Mouse (Mus musculus) spleen, adult 2 months (tissue): ENCODE data around the gene Trmt13. TPM values are rescaled to one million over a fixed set of nuclear protein-coding genes. Genes with fewer than 3 reads are reported as not detected.

ENCODE experiments used
- DNase-seq, 2 experiments: peaks; one replicate each; pipeline versions ENCODE4 v3.0.0 to v3.0.0-alpha.2; 2012 to 2021; ENCODE audit warnings: low spot score in 2 of 2, low read depth in 1 of 2
- H3K27ac ChIP-seq: fragments of 200-500 bp; 2 replicates; pipeline ENCODE4 v1.5.1; 2012; ENCODE audit warnings: low read length, inconsistent platforms; ENCODE audit not compliant: insufficient read depth
- H3K27me3 ChIP-seq: fragments of 200-500 bp; 2 replicates; pipeline ENCODE4 v1.6.1; 2012; ENCODE audit warnings: mild to moderate bottlenecking, moderate library complexity, low read length, inconsistent platforms; ENCODE audit not compliant: control insufficient read depth, insufficient read depth
- H3K36me3 ChIP-seq: fragments of 200-500 bp; 2 replicates; pipeline ENCODE4 v1.6.1; 2012; ENCODE audit warnings: mild to moderate bottlenecking, low read length, inconsistent platforms; ENCODE audit not compliant: control insufficient read depth, insufficient read depth
- H3K4me1 ChIP-seq: fragments of 200-500 bp; 2 replicates; pipeline ENCODE4 v1.6.1; 2011; ENCODE audit warnings: inconsistent platforms; ENCODE audit not compliant: control insufficient read depth, insufficient read depth, insufficient read length
- H3K4me3 ChIP-seq: fragments of 200-500 bp; 2 replicates; pipeline ENCODE4 v1.5.1; 2011; ENCODE audit warnings: mild to moderate bottlenecking, inconsistent platforms; ENCODE audit not compliant: insufficient read depth, insufficient read length; ENCODE audit errors: extremely low read depth
- CTCF ChIP-seq: fragments of 200-500 bp; IDR thresholded peaks from 2 replicates; pipeline ENCODE4 v1.5.1; 2011; ENCODE audit warnings: mild to moderate bottlenecking, inconsistent platforms; ENCODE audit not compliant: insufficient read depth, insufficient read length, insufficient replicate concordance; ENCODE audit errors: extremely low read depth
- POLR2A ChIP-seq: fragments of 200-500 bp; IDR thresholded peaks from 2 replicates; pipeline ENCODE4 v1.6.1; 2011; ENCODE audit warnings: low read depth, low read length, inconsistent platforms
- WGBS: fragments of 180-500 bp; shearing (Covaris S2); methylation state at CpG from one replicate; pipeline ENCODE4 v1.1.7; 2018; 5-methylcytosine and 5-hydroxymethylcytosine counted together
- polyA plus RNA-seq: library from polyadenylated mRNA; depleted of rRNA; stranded (reverse); fragments of >200 nt; gene quantifications from 2 replicates; pipeline ENCODE4 v1.2.3, GENCODE M21; 2012

The Trmt13 gene
- polyA plus RNA-seq, 1 experiment = 4.7 TPM

DNA sequence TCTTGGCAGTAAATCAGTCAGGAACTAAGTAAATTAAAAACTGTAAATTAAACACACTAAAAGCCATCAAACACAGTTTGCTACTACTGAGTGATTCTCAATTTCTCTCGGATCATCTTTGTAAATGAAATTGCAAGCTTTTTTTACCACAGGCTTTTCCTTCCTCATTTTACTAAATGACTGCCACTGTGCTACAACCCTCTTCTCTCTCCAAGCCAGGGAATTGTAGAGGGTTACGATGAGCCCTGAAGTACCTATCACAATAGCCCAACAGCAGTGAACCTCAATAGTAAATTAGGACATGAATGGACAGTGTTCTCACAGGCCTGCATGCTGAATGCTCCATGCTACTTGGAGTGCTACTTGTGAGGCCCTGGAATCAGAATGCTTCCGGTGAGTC, 19.7 kb upstream of the Trmt13 start:
- TF ChIP-seq CTCF (no peak), POLR2A (no peak)
- Histone ChIP-seq H3K27me3 (no peaks in the 10 kb centered on the region), H3K4me3 (no peak overlapping the region), H3K36me3 (peaks cover 29% of the 10 kb centered on the region), H3K4me1 (no peaks in the 10 kb centered on the region), H3K27ac (no peak overlapping the region)
- WGBS = 61% methylated on average over 3 of the region's 3 CpGs
- DNase-seq = no peak

DNA sequence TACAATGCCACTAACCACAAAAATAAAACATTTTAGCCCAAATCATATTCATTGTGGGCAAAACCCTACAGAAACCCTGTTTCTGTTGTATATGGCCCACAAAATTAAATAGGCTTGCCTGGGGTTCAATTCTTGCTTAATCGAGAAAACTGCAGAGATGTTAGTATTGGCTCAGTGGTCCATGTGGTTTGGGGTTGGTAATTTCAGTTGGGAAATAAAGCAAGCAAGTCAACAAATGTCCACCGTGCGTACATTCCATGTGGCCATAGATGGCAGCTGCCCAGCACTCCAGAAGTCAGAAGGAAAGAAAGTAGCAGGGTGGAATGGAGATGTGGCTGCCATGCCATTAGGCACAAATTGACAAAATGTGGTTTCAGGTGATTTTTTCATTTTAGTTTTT, 18.6 kb upstream of the Trmt13 start:
- Histone ChIP-seq H3K27ac (no peak overlapping the region), H3K36me3 (peaks cover 28% of the 10 kb centered on the region), H3K4me3 (no peak overlapping the region), H3K27me3 (no peaks in the 10 kb centered on the region), H3K4me1 (no peaks in the 10 kb centered on the region)
- TF ChIP-seq CTCF (no peak), POLR2A (no peak)
- WGBS = 90% methylated on average over 3 of the region's 3 CpGs
- DNase-seq = no peak

DNA sequence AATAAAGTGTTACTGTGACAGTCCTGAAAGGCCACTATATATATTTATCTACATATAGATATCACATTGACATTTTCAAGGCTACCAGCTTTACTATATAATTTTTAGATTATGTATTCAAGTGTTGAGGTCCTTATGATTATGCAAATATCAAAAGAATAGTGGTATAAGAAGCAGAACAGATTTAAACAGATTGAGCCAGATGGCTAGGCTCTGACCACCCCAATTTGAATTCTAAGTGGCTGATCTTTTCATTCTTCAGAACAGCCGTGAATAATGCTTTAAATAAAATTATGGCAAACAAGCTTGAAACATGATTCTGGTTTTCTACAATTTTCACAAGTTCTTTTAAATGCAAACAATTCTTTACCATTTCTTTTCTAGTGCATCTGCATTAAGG, 17.1 kb upstream of the Trmt13 start:
- 91% methylated on average over 1 of the region's 1 CpGs for WGBS
- no peaks in the 10 kb centered on the region for H3K27me3 ChIP-seq
- H3K4me3 ChIP-seq = no peak overlapping the region
- DNase-seq = no peak
- peaks cover 30% of the 10 kb centered on the region for H3K36me3 ChIP-seq
- TF ChIP-seq POLR2A (no peak), CTCF (no peak)
- H3K27ac ChIP-seq = no peak overlapping the region
- H3K4me1 ChIP-seq = no peaks in the 10 kb centered on the region

DNA sequence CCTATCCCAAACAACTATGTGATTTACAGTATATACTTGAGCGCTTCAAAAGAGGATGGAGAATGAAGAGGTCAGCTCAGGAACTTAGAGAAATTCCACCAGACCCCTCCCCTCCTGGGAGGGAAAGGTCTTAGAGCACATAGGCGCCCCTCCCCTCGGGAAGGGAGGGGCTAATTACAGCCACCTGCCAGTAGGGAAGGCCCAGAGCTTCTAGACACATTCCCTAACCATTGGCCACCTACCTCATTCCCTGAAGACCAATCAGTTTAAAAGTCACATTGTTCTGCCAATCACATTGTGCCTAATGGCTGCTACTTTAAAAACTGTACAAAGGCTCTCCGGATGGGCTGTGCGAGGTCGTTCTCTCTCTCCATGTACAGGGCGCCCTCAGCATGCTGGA, 8.3 kb upstream of the Trmt13 start:
- Histone ChIP-seq H3K27me3 (no peaks in the 10 kb centered on the region), H3K36me3 (peaks cover 15% of the 10 kb centered on the region), H3K4me3 (no peak overlapping the region), H3K27ac (no peak overlapping the region), H3K4me1 (no peaks in the 10 kb centered on the region)
- no peak for DNase-seq
- no peak for TF ChIP-seq POLR2A
- TF ChIP-seq CTCF = no peak
- 95% methylated on average over 7 of the region's 7 CpGs for WGBS

DNA sequence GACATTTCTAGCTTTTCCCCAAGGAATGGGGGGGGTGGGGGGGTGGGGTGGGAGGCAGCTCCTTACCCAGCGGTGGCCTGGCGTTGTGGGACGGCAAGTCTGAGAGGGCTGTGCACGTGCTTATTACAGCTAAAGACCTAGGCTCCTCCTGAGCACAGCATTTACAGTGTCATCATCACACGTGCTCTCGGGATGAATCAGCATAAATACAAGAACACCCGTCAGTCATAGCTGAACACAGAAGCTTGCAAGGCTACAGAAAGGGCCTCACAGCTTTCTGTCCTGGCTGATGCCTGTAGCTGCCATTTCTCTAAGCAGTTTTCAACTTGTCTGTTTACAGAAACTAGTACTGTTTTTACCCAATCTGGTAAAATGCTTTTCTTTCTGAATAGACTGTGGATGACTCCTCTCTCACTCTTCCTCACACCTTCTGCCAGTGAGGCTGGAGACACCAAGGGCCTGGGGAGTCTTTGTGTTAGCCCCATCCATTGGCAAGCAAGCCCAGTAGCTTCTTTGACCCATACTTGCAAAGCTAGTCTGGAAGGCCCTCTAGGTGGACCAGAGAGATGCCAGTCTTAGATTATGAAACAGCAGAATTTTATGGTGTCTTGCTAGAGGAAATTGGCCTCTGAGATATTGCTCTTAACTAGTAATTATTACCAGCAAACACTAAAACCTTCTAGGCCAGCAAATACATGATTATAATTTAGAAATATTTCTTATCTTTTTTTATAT, 6.4 kb upstream of the Trmt13 start:
- TF ChIP-seq CTCF (no peak), POLR2A (no peak)
- Histone ChIP-seq H3K4me1 (no peaks in the 10 kb centered on the region), H3K27ac (no peak overlapping the region), H3K27me3 (no peaks in the 10 kb centered on the region), H3K36me3 (peaks cover 16% of the 10 kb centered on the region), H3K4me3 (no peak overlapping the region)
- no peak for DNase-seq
- 71% methylated on average over 7 of the region's 7 CpGs for WGBS

DNA sequence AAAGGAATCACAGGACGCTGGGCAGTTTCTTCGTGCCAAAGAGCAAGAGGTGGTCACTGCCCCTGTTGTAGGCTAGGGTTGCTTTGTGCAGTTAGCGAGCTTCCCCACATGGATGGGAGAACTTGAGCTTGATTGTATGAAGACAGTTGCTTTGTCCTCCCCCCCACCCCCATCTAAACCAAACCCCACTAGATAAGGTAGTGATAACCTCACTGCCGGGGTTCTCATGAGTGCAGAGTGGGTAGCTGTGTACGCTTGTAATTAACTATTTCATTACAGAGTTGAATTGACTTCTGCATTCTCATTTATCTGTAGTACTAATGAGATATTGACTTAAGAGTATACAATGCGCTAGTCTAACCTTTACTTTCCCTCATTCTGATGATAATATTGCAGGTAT, 4.5 kb upstream of the Trmt13 start:
- no peak overlapping the region for H3K27ac ChIP-seq
- H3K36me3 ChIP-seq = peaks cover 25% of the 10 kb centered on the region
- H3K4me1 ChIP-seq = no peaks in the 10 kb centered on the region
- TF ChIP-seq POLR2A (no peak), CTCF (no peak)
- H3K4me3 ChIP-seq = no peak overlapping the region
- WGBS = 79% methylated on average over 6 of the region's 6 CpGs
- DNase-seq = no peak
- H3K27me3 ChIP-seq = no peaks in the 10 kb centered on the region

DNA sequence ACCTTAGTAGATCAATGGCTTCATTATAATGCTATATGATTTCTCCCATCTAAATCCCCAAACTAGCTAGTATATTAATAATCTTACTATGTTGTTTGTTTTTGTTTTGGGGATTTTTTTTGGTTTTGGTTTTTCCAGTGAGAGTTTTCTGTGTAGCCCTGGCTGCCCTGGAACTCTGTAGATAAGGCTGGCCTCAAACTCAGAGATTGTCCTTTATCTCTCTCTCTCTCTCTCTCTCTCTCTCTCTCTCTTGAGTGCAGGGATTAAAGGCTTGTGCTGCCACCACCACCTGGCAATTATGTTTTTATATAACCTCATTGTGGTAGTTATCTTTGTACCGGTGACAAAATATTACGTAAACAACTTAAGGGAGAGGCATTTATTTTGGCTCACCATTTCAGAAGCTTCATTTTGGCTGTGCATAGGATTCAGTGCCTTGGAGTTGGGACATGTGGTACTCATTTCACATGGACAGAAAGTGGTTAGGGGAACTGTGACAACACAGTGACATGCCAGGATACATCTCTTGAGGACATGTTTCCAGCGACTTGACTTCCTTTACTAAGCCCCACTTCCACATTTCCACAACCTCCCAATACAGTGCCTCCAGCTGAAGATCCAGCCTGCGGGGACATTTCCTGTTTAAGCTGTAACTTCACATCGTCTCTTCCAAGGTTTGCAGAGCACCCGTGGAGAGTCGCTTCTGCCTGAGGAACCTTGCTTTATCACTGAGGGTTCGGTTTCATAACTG, 1.1 kb upstream of the Trmt13 start:
- Histone ChIP-seq H3K36me3 (peaks cover 19% of the 10 kb centered on the region), H3K27ac (no peak overlapping the region), H3K4me3 (no peak overlapping the region), H3K27me3 (no peaks in the 10 kb centered on the region), H3K4me1 (no peaks in the 10 kb centered on the region)
- TF ChIP-seq CTCF (no peak), POLR2A (no peak)
- 86% methylated on average over 8 of the region's 8 CpGs for WGBS
- DNase-seq = no peak
